Mouse (Mus musculus): Measurements from ENCODE around the gene Uggt2. TPM values are rescaled to one million over a fixed set of nuclear protein-coding genes. Genes with fewer than 3 reads are reported as not detected.

Uggt2 gene
- total RNA-seq, 2 experiments from 2014 or later = 7.1 to 7.5 TPM

GRCm38 (mm10) chr14:118936236-118936635, 163.0 kb downstream of the Uggt2 start:
- no peak overlapping the region for H3K27ac ChIP-seq
- intact Hi-C loops (cut with DNase I) = no loop called here
- H3K4me3 ChIP-seq = no peak overlapping the region
- TF ChIP-seq CTCF (IDR thresholded peaks at IDR 0.05) = no peak
- DNase-seq = no peak

Other genes with a start within 250 kb of the Uggt2 start
- gene Dzip1, start 174.0 kb downstream of the Uggt2 start, total RNA-seq (2021) = 1 to 10 TPM; 1.6 to 2.6 TPM
- 10 to 100 TPM; 18.3 to 25.0 TPM for gene Dnajc3, start 161.5 kb downstream of the Uggt2 start, total RNA-seq (2021)
- gene Hs6st3, start 38.9 kb upstream of the Uggt2 start, total RNA-seq (2021) = not detected